Mouse (Mus musculus) lung, postnatal 36 days (tissue): ENCODE measurements around the gene Btbd35f30.
"Not testable (repeated sequence)": the region's sequence is repeated elsewhere in the genome, so short reads cannot be mapped to it uniquely, and the experiment has no call there.

Source experiments
- DNase-seq: peaks from one replicate; pipeline ENCODE4 v3.0.0; 2022; ENCODE audit warnings: mixed read lengths

Gene Btbd35f30

DNA sequence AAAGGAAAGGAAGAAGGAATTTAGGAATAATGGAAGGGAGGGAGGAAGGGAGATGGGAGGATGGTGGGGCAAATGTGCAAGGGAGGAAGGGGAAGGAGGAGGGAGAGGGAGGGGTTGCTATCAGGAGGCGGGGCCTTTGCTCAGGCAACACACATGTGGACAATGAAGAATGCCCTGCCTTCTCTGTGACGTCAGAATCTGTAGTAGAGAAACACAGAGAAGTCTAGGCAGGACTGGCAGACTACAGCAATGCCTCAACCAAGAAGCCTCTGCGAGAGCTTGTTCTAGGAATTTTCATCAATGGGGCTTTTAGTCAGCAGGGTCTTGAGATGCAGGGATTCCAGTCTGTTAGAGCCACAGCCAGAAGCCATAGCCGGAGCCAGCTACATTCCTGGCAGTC, at the start of gene Btbd35f30:
Gene Btbd35f30, plus strand, starts transcription at position 301 of the 400 bp plus-strand sequence.
- not testable (repeated sequence) for DNase-seq

DNA sequence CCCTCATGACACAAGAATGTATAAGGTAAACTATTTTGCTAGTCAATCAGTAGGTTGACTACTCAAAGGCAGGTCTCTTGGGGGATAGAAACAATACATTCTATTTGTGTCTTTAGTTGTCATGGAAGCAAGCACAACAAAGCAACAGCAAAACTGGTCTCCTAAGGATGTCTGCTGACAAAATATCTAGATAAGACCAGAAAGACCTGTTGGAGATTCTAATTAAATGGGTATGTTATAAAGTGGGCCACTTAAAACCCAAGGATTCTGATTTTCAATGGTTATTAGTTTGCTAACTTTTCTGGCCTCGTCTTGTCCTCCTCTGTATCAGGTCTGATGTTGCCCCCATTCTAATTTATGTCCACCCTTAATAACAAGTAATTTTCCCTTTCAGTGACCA, 47.0 kb downstream of the Btbd35f30 start, which contains the start of gene Gm21789:
Gene Gm21789, plus strand, starts transcription at position 301 of the 400 bp plus-strand sequence.
- not testable (repeated sequence) for DNase-seq
